Mouse (Mus musculus) kidney, embryonic 14.5 days (tissue): ENCODE results near the gene Elf3. TPM values are rescaled to one million over a fixed set of nuclear protein-coding genes. Genes with fewer than 3 reads are reported as not detected.
A peak's percentile ranks its signal among the peaks of the same experiment; 100 is the strongest.

ENCODE experiments used
- ATAC-seq: fragments of 200-750 bp; cut with Nextera tagmentation; 2 replicates; pipeline ENCODE4 v1.8.0; 2017; ENCODE audit warnings: moderate number of reproducible peaks, mild to moderate bottlenecking, moderate TSS enrichment, moderate library complexity; ENCODE audit not compliant: low FRiP score, low TSS enrichment
- H3K27ac ChIP-seq: fragments of 300-500 bp; sonication (generic); 2 replicates; pipeline ENCODE4 v1.5.1; 2014; ENCODE audit warnings: low read depth, mild to moderate bottlenecking, low read length, moderate library complexity, mixed read lengths
- H3K27me3 ChIP-seq: fragments of 300-500 bp; sonication (generic); 2 replicates; pipeline ENCODE4 v1.6.1; 2014; ENCODE audit warnings: mild to moderate bottlenecking, low read length; ENCODE audit not compliant: control insufficient read depth, insufficient read depth
- H3K36me3 ChIP-seq: fragments of 300-500 bp; sonication (generic); 2 replicates; pipeline ENCODE4 v1.6.1; 2014; ENCODE audit warnings: low read length, mixed read lengths; ENCODE audit not compliant: control insufficient read depth, insufficient read depth
- H3K4me1 ChIP-seq: fragments of 300-500 bp; sonication (generic); 2 replicates; pipeline ENCODE4 v1.6.1; 2014; ENCODE audit warnings: low read length, mixed read lengths; ENCODE audit not compliant: control insufficient read depth, insufficient read depth
- H3K4me2 ChIP-seq: fragments of 300-500 bp; sonication (generic); replicated peaks from 2 replicates; pipeline ENCODE4 v1.6.1; 2014; ENCODE audit warnings: low read depth, mild to moderate bottlenecking, low read length
- H3K4me3 ChIP-seq: fragments of 300-500 bp; sonication (generic); 2 replicates; pipeline ENCODE4 v1.5.1; 2014; ENCODE audit warnings: mild to moderate bottlenecking, low read length
- H3K9ac ChIP-seq: fragments of 300-500 bp; sonication (generic); 2 replicates; pipeline ENCODE4 v1.6.1; 2014; ENCODE audit warnings: low read depth, mild to moderate bottlenecking, low read length, moderate library complexity
- H3K9me3 ChIP-seq: fragments of 300-500 bp; sonication (generic); 2 replicates; pipeline ENCODE4 v1.6.1; 2016; ENCODE audit warnings: low read length; ENCODE audit not compliant: control insufficient read depth
- WGBS: fragments of 180-500 bp; shearing (Covaris S2); extraction: QIAGEN DNeasy Blood & Tissue Kit; methylation state at CpG from one replicate; pipeline ENCODE4 v1.1.7; 2014; 5-methylcytosine and 5-hydroxymethylcytosine counted together
- polyA plus RNA-seq: library from polyadenylated mRNA; unstranded; fragments of >200 nt; fragmentation: Nextera tagmentation; extraction: Ambion mirVana; gene quantifications from 2 replicates; pipeline ENCODE4 v1.2.1, GENCODE M21; 2014

Gene Elf3
- 22.4 and 26.8 TPM in 2 replicates for polyA plus RNA-seq

DNA sequence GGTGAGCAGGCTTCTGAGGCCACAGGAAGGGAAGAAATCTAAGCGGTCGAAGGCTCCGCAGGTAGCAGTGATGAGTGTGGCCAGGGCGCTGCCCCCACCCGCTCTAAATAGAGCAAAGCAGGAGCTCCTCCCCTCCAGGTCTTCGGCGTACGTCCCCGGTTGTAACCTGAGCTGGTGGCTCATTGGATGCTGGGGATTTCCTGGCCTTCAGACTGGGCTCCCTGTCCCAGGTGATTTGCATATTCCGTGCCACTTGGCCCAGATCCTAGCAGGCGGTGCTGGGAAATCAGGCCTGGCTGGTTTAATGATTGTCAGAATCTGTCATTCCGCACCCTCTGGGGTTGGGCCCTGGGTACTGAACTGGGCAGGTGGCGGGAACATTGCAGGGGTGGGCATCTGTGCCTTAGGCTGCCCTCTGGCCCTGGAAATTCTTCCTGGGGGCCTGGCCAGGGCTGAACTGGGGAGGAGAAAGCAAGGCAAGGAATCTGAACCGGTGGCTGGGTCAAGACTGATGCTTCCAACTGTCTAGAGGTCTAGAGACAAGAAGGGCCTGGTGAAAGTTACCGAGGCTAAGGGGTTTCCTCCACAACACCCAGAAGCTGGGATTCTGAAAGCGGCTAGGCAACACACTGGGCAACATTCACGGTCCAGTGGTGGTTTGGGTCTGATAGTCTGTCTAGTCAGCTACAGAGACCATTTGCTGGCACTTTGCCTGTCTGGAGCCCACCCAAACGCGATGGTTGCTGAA is at the start of gene Elf3:
Elf3 (minus strand) TSS at position 189 of the 748 bp plus-strand sequence.
- Histone ChIP-seq H3K4me1 (peaks cover 5% of the 10 kb centered on the region; the same call in 1 of the 2 replicates), H3K9me3 (no peaks in the 10 kb centered on the region), H3K9ac (peak within 1 kb of the TSS; percentile 46; the same call in 1 of the 2 replicates), H3K4me2 (peak within 1 kb of the TSS; percentile 50), H3K36me3 (peaks cover 10% of the 10 kb centered on the region; the same call in 1 of the 2 replicates), H3K4me3 (peak within 1 kb of the TSS; percentile 34), H3K27me3 (no peaks in the 10 kb centered on the region), H3K27ac (peak within 1 kb of the TSS; percentile 88)
- 5% methylated on average over 19 of the region's 19 CpGs for WGBS
- ATAC-seq: peak; percentile 90

DNA sequence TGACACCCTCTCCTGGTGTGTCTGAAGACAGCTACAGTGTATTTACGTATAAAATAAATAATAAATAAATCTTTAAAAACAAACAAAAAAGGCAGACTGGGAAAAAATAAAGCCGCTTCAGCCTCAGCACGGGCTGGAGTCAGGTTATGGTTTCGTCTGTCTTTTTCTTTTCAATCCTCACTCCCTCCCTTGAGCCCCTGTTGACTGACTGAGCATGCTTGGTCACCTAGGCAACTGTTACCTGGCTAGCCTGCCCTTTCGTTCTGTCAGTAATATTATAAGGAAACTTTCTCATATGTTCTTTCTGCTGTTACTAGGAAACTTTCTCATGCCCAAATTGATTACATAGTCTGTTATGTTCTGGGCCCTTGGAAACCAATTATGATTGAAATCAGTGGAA is 32.5 kb upstream of the Elf3 start:
- Histone ChIP-seq H3K27me3 (no peaks in the 10 kb centered on the region), H3K36me3 (peaks cover 12% of the 10 kb centered on the region; the same call in 1 of the 2 replicates), H3K4me2 (no peak overlapping the region), H3K27ac (no peak overlapping the region), H3K4me3 (no peak overlapping the region), H3K4me1 (no peaks in the 10 kb centered on the region), H3K9me3 (no peaks in the 10 kb centered on the region), H3K9ac (no peak overlapping the region)
- no peak for ATAC-seq
- 78% methylated on average over 5 of the region's 5 CpGs for WGBS

DNA sequence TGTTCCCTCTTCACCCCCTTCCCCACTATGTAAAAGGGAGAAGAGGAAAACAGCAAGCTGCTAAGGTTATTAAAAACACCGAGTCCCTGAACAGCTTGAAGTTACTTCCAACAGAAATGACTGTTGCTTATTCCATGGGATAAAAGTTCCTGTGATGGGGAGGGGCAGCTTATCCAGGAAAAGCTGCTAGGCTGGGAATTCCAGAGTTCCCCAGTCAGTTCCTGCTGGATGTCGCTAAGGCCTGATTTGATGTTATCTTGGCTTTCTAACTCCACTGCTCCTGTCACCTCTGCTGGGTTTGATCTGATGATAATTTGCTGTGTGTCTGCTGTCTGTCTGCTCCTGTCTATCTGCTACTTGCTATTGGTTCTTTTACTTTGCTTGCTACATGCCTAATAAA is 27.9 kb upstream of the Elf3 start:
- no peak for ATAC-seq
- H3K36me3 ChIP-seq: no peaks in the 10 kb centered on the region
- no peaks in the 10 kb centered on the region for H3K9me3 ChIP-seq
- no peak overlapping the region for H3K27ac ChIP-seq
- H3K9ac ChIP-seq: no peak overlapping the region
- no peaks in the 10 kb centered on the region for H3K27me3 ChIP-seq
- no peak overlapping the region for H3K4me3 ChIP-seq
- H3K4me2 ChIP-seq: no peak overlapping the region
- 65% methylated on average over 2 of the region's 2 CpGs for WGBS
- H3K4me1 ChIP-seq: no peaks in the 10 kb centered on the region

DNA sequence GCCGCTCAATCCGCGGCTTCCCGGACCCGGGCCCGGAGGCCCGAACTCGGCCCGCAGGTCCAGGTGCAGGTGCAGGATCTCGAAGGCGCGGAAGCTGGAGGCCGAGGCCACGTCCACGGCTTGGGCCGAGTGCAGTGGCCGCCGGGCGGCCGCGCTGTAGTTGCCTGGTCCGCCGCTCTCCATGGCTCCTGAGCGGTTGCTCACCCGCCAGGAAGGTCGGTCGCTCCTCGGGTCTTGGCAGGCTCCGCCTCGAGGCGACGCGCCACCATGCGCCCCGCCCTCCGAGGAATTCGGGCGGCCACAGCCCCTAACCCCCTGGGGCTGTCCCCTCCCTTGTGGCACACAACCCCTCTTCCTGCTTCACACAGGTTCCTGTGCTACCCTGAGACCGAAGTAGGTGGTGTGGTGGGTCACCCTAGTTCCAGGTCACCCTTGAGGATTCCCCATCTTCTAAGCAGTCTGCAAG is 25.5 kb upstream of the Elf3 start, which contains the start of gene Rnpep:
Rnpep (minus strand) TSS at position 259 of the 466 bp plus-strand sequence.
- Histone ChIP-seq H3K9me3 (no peaks in the 10 kb centered on the region), H3K4me1 (no peaks in the 10 kb centered on the region), H3K9ac (peak within 1 kb of the TSS; percentile 83), H3K27ac (peak within 1 kb of the TSS; percentile 21; the same call in 1 of the 2 replicates), H3K27me3 (no peaks in the 10 kb centered on the region), H3K4me2 (peak within 1 kb of the TSS; percentile 58), H3K4me3 (peak within 1 kb of the TSS; percentile 76), H3K36me3 (peaks cover 1% of the 10 kb centered on the region; the same call in 1 of the 2 replicates)
- peak; percentile 90 for ATAC-seq
- WGBS: under 1% methylated on average over 38 of the region's 39 CpGs

DNA sequence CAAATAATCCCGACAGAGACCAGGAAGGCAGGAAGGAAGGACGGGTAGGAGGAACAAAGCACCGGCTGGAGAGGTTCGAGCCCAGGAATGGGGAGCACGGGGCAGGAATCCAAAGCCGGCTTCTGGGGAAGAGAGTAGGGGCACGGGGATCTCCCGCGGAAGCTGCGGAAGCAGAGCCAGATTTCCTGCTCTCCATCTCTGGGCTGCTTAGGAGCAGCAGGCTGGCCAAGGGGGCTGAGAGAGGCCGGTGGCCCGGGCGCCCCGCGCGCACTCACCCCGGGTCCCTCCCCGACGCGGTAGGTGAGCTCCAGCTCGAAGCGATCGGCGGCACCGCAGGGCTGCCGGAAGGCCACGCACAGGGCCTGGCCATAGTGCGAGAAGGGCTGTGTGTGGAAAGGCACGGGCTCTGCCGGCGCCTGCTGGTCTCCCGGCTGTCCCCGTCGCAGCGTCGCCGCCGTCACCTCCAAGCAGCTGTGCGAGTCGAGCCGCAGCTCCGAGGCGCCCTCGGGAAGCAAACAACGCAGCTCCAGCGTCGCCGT is 25.0 kb upstream of the Elf3 start:
- no peaks in the 10 kb centered on the region for H3K9me3 ChIP-seq
- no peaks in the 10 kb centered on the region for H3K27me3 ChIP-seq
- H3K36me3 ChIP-seq: peaks cover 6% of the 10 kb centered on the region; the same call in 1 of the 2 replicates
- peak; percentile 74 for ATAC-seq
- H3K9ac ChIP-seq: peak overlapping the region; percentile 83
- WGBS: under 1% methylated on average over 48 of the region's 48 CpGs
- peak overlapping the region; percentile 21; the same call in 1 of the 2 replicates for H3K27ac ChIP-seq
- H3K4me1 ChIP-seq: no peaks in the 10 kb centered on the region
- H3K4me2 ChIP-seq: peak overlapping the region; percentile 58
- H3K4me3 ChIP-seq: peak overlapping the region; percentile 76

DNA sequence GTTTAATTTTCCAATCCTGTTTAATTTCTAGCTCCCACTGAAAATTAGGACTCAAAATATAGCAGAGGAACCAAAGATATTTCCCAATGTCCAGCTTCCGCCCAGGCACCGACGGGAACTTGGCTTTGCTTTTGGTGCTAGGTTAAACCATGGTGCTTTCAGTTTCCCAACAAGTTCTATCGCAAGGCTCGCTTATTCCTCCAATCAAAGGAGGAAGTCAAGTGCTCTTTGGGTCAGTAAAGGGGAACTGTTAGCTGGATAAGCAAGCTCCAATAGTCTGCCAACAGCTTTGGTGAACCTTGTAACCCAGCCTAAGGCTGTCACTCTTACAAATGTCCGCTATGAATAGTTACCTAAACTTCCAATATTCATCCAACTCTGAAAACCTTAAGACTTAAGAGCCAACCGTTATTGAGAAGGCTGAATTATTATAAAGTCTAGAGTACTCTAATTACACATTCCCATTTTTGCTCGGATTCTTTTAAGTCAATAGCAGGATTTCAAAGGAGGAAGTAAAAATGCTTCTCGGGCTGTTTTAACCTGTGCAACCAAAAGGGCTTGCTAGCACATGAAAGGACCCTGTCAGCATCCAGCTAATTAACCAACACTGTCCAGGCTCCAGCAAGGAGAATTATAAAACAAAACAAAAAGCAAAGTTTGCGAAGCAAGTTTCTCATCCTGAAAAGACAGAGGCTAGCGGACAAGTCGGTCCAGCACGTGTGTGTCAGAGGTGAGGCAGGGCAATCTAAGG is 24.3 kb upstream of the Elf3 start:
- WGBS: 36% methylated on average over 13 of the region's 13 CpGs
- no peak for ATAC-seq
- Histone ChIP-seq H3K27ac (peak overlapping the region; percentile 21; the same call in 1 of the 2 replicates), H3K9me3 (no peaks in the 10 kb centered on the region), H3K27me3 (no peaks in the 10 kb centered on the region), H3K9ac (peak overlapping the region; percentile 83), H3K4me2 (peak overlapping the region; percentile 58), H3K4me1 (no peaks in the 10 kb centered on the region), H3K4me3 (peak overlapping the region; percentile 76), H3K36me3 (peaks cover 12% of the 10 kb centered on the region)

DNA sequence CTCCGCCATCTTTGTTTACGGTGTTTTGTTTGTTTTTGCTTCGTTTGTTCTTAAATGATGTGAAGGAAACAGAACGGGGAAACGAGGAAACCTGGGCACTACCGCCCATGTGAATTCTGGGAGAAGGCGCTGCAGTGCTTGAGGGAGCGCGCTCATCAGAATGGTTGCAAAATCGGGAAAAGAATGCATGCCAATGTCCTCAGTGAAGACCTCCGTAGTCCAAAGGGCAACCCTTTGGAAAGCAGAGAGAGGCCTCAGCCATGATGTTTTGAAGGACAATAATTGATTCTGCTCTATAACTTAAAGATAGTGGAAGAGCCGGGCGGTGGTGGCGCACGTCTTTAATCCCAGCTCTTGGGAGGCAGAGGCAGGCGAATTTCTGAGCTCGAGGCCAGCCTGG is 23.5 kb upstream of the Elf3 start:
- ATAC-seq: no peak
- no peak overlapping the region for H3K4me2 ChIP-seq
- no peak overlapping the region for H3K27ac ChIP-seq
- WGBS: 96% methylated on average over 17 of the region's 17 CpGs
- H3K36me3 ChIP-seq: peaks cover 21% of the 10 kb centered on the region
- no peaks in the 10 kb centered on the region for H3K4me1 ChIP-seq
- no peak overlapping the region for H3K9ac ChIP-seq
- no peaks in the 10 kb centered on the region for H3K9me3 ChIP-seq
- no peaks in the 10 kb centered on the region for H3K27me3 ChIP-seq
- no peak overlapping the region for H3K4me3 ChIP-seq

DNA sequence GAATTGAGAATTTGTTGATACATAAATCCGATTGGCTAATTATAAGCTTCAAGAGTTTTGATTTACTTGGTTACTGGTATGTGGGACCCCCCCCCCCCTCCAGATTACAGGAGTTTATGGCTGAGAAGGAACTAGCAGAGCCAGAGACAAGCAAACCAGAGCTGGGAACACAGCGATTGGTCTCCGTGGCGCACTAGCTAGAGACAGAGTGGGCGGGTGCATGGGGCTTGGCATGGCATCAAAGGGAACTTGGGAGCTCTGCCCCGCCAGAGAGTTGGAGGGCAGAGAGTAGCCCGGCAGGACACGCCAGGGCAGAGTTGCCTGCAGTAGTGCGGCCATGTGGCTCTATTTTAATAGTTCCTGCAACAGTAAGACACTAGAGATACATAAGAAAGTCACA is 22.3 kb upstream of the Elf3 start:
- H3K4me3 ChIP-seq: no peak overlapping the region
- H3K36me3 ChIP-seq: peaks cover 30% of the 10 kb centered on the region
- no peak for ATAC-seq
- no peak overlapping the region for H3K9ac ChIP-seq
- WGBS: 82% methylated on average over 9 of the region's 9 CpGs
- H3K9me3 ChIP-seq: no peaks in the 10 kb centered on the region
- H3K27ac ChIP-seq: no peak overlapping the region
- H3K4me2 ChIP-seq: no peak overlapping the region
- no peaks in the 10 kb centered on the region for H3K27me3 ChIP-seq
- H3K4me1 ChIP-seq: no peaks in the 10 kb centered on the region
